Mouse (Mus musculus): Measurements from ENCODE around the gene Catip. TPM values are rescaled to one million over a fixed set of nuclear protein-coding genes. Genes with fewer than 3 reads are reported as not detected.

Catip gene
- polyA plus RNA-seq, 1 experiment, result 0.59 TPM

DNA sequence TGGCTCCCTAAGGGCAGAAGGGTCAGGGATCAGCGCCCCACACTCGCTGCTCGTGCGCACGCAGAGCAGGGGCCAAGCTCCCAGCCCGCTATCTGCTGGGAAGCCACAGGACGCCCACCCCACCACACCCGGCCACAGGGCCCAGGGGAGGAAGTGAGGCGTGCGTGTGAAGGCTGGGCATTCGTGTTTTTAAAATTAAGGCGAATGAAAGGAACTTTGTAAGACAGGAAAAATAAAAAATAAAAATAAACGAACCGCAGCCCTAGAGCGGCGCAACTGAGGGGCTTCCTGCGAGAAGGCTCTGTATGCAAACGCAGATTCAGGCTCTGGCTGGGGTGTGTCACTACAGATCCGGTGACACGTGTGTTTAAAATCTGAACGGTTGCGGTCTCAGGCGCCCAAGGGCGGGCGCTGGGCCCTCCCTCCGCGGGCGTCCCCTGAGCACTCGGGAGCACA lies 28.0 kb downstream of the Catip start:
- Histone ChIP-seq H3K36me3 (replicated peaks; ENCODE audit: low read length) (peaks cover 20% of the 10 kb centered on the region), H3K9me3 (no peaks in the 10 kb centered on the region), H3K4me1 (peaks cover 86% of the 10 kb centered on the region), H3K27me3 (replicated peaks) (peaks cover 3% of the 10 kb centered on the region), H3K4me3 (replicated peaks) (peak overlapping the region; percentile 97)
- no peak for TF ChIP-seq GATA1 (IDR thresholded peaks at IDR 0.05; ENCODE audit: borderline replicate concordance, low read length)
- TF ChIP-seq FLI1 (IDR thresholded peaks at IDR 0.05; ENCODE audit: low read length), result no peak

DNA sequence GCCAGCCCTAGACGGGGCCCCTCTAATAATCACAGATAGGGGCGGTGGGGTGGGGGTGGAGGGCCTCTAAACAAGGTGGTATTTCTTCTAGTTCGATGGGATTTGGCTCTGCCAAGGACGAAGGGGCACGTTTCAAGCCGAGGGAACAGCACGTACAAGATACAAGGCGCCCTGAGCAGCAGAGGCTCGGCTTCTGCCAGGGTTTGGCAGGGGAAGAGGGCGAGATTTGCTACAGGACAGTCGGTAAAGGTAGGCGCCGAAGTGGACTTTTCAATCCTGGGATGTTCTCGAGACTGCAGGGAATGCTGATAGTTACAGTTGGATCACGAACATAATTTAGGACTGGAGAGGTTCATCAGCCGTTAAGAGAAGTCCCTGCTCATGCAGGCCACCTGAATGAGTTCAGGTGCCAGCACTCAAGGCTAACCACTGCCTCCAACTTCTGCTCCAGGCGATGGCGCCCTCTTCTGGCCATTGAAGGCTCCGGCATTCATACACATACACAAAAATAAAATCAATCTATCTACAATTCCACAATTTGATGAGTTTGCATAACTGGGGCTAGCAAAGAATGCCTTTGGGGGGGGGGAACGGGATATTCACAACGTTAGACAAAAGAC lies 28.5 kb downstream of the Catip start:
- Histone ChIP-seq H3K27me3 (replicated peaks) (no peaks in the 10 kb centered on the region), H3K4me3 (replicated peaks) (peak overlapping the region; percentile 97), H3K4me1 (peaks cover 86% of the 10 kb centered on the region), H3K9me3 (no peaks in the 10 kb centered on the region), H3K36me3 (replicated peaks; ENCODE audit: low read length) (peaks cover 26% of the 10 kb centered on the region)
- TF ChIP-seq GATA1 (IDR thresholded peaks at IDR 0.05; ENCODE audit: borderline replicate concordance, low read length) (no peak), FLI1 (IDR thresholded peaks at IDR 0.05; ENCODE audit: low read length) (no peak)

DNA sequence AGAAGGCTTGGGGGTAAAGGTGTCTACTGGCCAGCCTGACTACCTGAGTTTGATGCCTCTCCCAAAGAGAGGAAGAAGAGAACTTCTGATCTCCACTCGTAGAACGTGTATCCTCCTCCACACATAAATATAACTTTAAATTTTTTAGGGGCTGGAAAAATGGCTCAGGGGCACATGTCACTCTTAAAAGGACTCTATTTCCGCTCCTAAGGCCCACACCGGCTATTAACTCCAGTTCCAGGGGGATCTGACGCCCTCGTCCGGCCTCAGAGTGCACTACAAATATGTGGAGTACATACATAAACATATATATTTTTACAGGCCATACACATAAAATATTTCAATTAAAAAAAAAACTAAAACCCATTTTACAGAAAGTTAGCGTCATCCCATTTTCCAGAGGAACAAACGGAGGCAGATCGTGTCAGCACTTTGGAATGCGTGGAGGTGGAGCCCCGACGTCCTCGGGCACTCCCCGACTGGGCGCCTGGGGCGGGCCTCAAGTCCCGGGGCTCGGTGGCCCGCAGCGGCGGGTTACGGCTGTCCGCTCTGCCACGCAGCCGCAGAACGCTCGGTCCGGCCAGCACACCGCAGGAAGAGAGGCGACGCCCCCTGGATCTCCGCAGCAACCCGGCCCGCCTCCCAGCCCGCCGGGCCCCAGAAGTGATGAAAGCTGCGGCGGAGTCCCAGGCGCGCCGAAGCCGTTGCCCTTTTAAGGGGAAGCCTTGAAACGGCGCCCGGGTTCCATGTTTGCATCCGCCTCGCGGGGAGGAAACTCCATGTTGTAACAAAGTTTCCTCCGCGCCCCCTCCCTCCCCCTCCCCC lies 29.2 kb downstream of the Catip start, which contains the start of gene Ctdsp1:
TSS of gene Ctdsp1 (plus strand) at position 586 of the 825 bp plus-strand sequence.
- TF ChIP-seq GATA1 (IDR thresholded peaks at IDR 0.05; ENCODE audit: borderline replicate concordance, low read length), result no peak
- no peak for TF ChIP-seq FLI1 (IDR thresholded peaks at IDR 0.05; ENCODE audit: low read length)
- Histone ChIP-seq H3K27me3 (replicated peaks) (no peaks in the 10 kb centered on the region), H3K36me3 (replicated peaks; ENCODE audit: low read length) (peaks cover 26% of the 10 kb centered on the region), H3K4me1 (peaks cover 86% of the 10 kb centered on the region), H3K4me3 (replicated peaks) (peak within 1 kb of the TSS; percentile 97), H3K9me3 (no peaks in the 10 kb centered on the region)

DNA sequence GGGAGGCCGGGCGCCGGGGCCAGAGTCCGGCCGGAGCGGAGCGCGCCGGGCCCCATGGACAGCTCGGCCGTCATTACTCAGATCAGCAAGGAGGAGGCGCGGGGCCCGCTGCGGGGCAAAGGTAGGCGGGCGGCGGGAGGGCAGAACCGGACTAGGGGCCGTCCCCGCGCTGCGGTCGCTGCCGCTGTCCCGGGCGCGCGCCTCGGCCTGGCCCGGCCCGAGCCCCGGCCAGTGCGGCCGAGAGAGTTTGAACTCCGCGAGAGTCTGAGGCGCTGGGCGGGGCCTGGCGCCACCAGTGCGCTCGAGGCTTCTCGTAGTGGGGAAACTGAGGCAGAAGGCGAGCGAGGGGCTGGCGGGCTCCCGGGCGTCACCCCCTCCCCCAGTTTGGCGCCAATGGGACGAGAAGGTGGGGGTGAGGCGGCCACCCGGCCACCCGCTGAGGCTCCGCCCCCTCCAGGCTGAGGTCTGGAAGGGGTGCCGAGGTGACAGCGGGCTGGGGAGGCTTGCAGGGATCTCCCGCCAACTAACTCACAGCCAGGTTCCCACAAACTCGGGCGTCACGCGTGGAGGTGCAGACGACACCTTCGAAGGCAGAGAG lies 30.0 kb downstream of the Catip start:
- no peak for TF ChIP-seq FLI1 (IDR thresholded peaks at IDR 0.05; ENCODE audit: low read length)
- no peak for TF ChIP-seq GATA1 (IDR thresholded peaks at IDR 0.05; ENCODE audit: borderline replicate concordance, low read length)
- H3K4me1 ChIP-seq, result peaks cover 85% of the 10 kb centered on the region
- no peaks in the 10 kb centered on the region for H3K27me3 ChIP-seq (replicated peaks)
- peaks cover 26% of the 10 kb centered on the region for H3K36me3 ChIP-seq (replicated peaks; ENCODE audit: low read length)
- peak overlapping the region; percentile 97 for H3K4me3 ChIP-seq (replicated peaks)
- no peaks in the 10 kb centered on the region for H3K9me3 ChIP-seq

DNA sequence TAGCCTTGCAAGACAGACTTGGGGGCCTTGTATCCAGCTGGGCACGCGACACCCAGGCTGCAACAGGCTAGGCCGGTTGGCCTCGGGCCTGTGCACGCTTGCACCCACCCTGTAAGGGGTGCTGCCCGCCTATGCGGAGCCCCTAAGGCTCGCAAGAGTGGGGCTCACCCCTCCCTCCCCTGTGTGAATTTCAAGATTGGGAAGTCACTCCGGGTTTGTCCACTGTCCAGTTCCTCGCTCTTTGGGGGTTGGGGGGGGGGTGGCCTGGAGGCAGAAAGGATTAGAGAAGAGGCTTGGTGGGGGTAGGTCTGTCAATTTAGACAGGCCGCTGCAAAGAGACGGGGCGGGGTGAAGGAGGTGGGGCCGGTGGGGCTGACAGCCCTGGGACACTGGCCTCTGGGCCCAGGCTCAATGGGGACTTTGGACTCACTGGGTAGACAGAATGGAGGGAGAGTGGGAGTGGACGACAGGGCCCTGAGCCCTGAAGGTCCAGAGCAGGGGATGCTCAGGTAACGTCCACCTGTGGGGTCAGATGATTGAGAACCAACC lies 30.6 kb downstream of the Catip start:
- Histone ChIP-seq H3K9me3 (no peaks in the 10 kb centered on the region), H3K27me3 (replicated peaks) (no peaks in the 10 kb centered on the region), H3K4me1 (peaks cover 81% of the 10 kb centered on the region), H3K4me3 (replicated peaks) (peak overlapping the region; percentile 97), H3K36me3 (replicated peaks; ENCODE audit: low read length) (peaks cover 26% of the 10 kb centered on the region)
- no peak for TF ChIP-seq FLI1 (IDR thresholded peaks at IDR 0.05; ENCODE audit: low read length)
- no peak for TF ChIP-seq GATA1 (IDR thresholded peaks at IDR 0.05; ENCODE audit: borderline replicate concordance, low read length)

DNA sequence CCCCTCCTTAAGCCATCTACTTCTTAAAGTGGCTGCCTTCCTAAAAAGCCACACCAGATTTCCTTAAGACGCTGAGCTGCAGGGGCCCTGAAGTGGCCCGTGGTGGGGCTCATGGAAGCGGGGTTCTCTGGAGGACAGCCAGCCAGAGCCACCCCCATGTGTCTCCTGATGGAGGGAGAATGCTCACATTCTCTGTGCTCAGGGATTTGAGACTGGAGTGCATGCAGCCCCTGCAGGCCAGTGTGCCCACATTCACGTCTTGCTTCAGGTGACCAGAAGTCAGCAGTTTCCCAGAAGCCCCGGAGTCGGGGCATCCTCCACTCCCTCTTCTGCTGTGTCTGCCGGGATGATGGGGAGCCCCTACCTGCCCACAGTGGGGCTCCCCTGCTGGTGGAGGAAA lies 31.1 kb downstream of the Catip start:
- H3K27me3 ChIP-seq (replicated peaks), result no peaks in the 10 kb centered on the region
- peaks cover 81% of the 10 kb centered on the region for H3K4me1 ChIP-seq
- peaks cover 26% of the 10 kb centered on the region for H3K36me3 ChIP-seq (replicated peaks; ENCODE audit: low read length)
- H3K9me3 ChIP-seq, result no peaks in the 10 kb centered on the region
- peak overlapping the region; percentile 97 for H3K4me3 ChIP-seq (replicated peaks)
- no peak for TF ChIP-seq GATA1 (IDR thresholded peaks at IDR 0.05; ENCODE audit: borderline replicate concordance, low read length)
- TF ChIP-seq FLI1 (IDR thresholded peaks at IDR 0.05; ENCODE audit: low read length), result no peak

DNA sequence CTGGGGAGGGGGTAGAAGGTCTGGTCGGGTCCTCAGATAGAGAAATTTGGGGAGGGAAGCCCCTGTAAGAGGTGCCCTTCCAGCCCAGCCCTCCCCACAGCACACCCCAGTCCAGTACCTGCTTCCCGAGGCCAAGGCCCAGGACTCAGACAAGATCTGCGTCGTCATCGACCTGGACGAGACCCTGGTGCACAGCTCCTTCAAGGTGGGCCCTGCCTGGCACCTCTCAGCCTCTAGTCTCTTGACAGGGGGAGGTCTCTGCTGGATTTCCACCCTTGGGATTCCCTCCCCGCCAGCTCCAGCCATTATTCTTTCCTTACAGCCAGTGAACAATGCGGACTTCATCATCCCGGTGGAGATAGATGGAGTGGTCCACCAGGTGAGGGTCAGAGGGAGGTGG lies 31.8 kb downstream of the Catip start:
- Histone ChIP-seq H3K9me3 (no peaks in the 10 kb centered on the region), H3K36me3 (replicated peaks; ENCODE audit: low read length) (peaks cover 26% of the 10 kb centered on the region), H3K27me3 (replicated peaks) (no peaks in the 10 kb centered on the region), H3K4me1 (peaks cover 77% of the 10 kb centered on the region), H3K4me3 (replicated peaks) (no peak overlapping the region)
- TF ChIP-seq GATA1 (IDR thresholded peaks at IDR 0.05; ENCODE audit: borderline replicate concordance, low read length) (no peak), FLI1 (IDR thresholded peaks at IDR 0.05; ENCODE audit: low read length) (no peak)

DNA sequence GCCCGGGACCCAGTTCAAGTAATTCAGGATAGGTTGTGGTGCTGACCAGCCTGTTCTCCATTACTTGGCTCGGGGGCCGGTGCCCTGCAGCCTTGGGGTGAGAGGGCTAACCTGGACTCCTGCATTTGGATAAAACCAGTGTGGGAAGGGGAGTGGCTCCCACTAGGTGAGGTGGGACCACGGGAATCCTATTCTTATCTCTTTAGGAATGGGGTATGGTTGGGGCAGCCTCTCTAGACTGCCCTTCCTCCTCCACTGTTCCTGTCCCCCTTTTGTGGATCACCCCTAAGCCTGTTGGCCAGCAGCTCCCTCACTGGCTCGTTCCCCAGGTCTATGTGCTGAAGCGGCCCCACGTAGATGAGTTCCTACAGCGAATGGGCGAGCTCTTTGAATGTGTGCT lies 32.4 kb downstream of the Catip start:
- peaks cover 26% of the 10 kb centered on the region for H3K36me3 ChIP-seq (replicated peaks; ENCODE audit: low read length)
- no peaks in the 10 kb centered on the region for H3K9me3 ChIP-seq
- H3K4me1 ChIP-seq, result peaks cover 73% of the 10 kb centered on the region
- TF ChIP-seq GATA1 (IDR thresholded peaks at IDR 0.05; ENCODE audit: borderline replicate concordance, low read length) (no peak), FLI1 (IDR thresholded peaks at IDR 0.05; ENCODE audit: low read length) (no peak)
- no peaks in the 10 kb centered on the region for H3K27me3 ChIP-seq (replicated peaks)
- H3K4me3 ChIP-seq (replicated peaks), result no peak overlapping the region

DNA sequence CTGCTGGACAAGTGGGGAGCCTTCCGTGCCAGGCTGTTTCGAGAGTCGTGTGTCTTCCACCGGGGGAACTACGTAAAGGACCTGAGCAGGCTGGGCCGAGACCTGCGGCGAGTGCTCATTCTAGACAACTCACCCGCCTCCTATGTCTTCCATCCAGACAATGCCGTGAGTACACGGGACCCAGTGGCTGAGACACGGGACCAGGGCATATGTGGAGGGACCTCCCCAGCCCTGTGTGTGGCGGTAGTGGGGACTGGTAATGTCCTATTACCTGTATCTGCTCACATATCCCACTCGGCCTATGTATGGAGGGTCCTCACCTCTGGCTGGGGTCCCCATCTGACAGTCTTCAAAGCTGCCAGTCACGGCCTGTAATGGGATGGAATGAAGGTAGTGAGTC lies 33.0 kb downstream of the Catip start:
- TF ChIP-seq FLI1 (IDR thresholded peaks at IDR 0.05; ENCODE audit: low read length), result no peak
- no peak for TF ChIP-seq GATA1 (IDR thresholded peaks at IDR 0.05; ENCODE audit: borderline replicate concordance, low read length)
- Histone ChIP-seq H3K4me1 (peaks cover 67% of the 10 kb centered on the region), H3K36me3 (replicated peaks; ENCODE audit: low read length) (peaks cover 26% of the 10 kb centered on the region), H3K9me3 (no peaks in the 10 kb centered on the region), H3K27me3 (replicated peaks) (no peaks in the 10 kb centered on the region), H3K4me3 (replicated peaks) (no peak overlapping the region)
